Mouse (Mus musculus) embryonic facial prominence, embryonic 15.5 days (tissue): ENCODE results near the gene Gm26602. TPM values are rescaled to one million over a fixed set of nuclear protein-coding genes. Genes with fewer than 3 reads are reported as not detected.

Experiments
- ATAC-seq: fragments of 200-750 bp; cut with Nextera tagmentation; 2 replicates; pipeline ENCODE4 v1.8.0; 2017; ENCODE audit warnings: low read depth, moderate TSS enrichment; ENCODE audit not compliant: insufficient number of reproducible peaks, low FRiP score, low TSS enrichment
- H3K27ac ChIP-seq: fragments of 300-500 bp; sonication (generic); replicated peaks from 2 replicates; pipeline ENCODE4 v1.5.1; 2015; ENCODE audit warnings: mild to moderate bottlenecking, inconsistent platforms
- H3K27me3 ChIP-seq: fragments of 300-500 bp; sonication (generic); 2 replicates; pipeline ENCODE4 v1.6.1; 2015; ENCODE audit warnings: inconsistent platforms
- H3K36me3 ChIP-seq: fragments of 300-500 bp; sonication (generic); 2 replicates; pipeline ENCODE4 v1.6.1; 2015; ENCODE audit warnings: mild to moderate bottlenecking, inconsistent platforms
- H3K4me1 ChIP-seq: fragments of 300-500 bp; sonication (generic); 2 replicates; pipeline ENCODE4 v1.6.1; 2015; ENCODE audit warnings: inconsistent platforms
- H3K4me2 ChIP-seq: fragments of 300-500 bp; sonication (generic); replicated peaks from 2 replicates; pipeline ENCODE4 v1.6.1; 2015; ENCODE audit warnings: mild to moderate bottlenecking, inconsistent platforms
- H3K4me3 ChIP-seq: fragments of 300-500 bp; sonication (generic); replicated peaks from 2 replicates; pipeline ENCODE4 v1.5.1; 2015; ENCODE audit warnings: mild to moderate bottlenecking, inconsistent platforms
- H3K9ac ChIP-seq: fragments of 300-500 bp; sonication (generic); 2 replicates; pipeline ENCODE4 v1.6.1; 2015; ENCODE audit warnings: inconsistent platforms
- H3K9me3 ChIP-seq: fragments of 300-500 bp; sonication (generic); replicated peaks from 2 replicates; pipeline ENCODE4 v1.6.1; 2016; ENCODE audit warnings: inconsistent platforms
- WGBS: fragments of 180-500 bp; shearing (Covaris S2); methylation state at CpG from one replicate; pipeline ENCODE4 v1.1.7; 2015; 5-methylcytosine and 5-hydroxymethylcytosine counted together
- polyA plus RNA-seq: library from polyadenylated mRNA; unstranded; fragments of >200 nt; fragmentation: Nextera tagmentation; extraction: Ambion mirVana; gene quantifications from 2 replicates; pipeline ENCODE4 v1.2.1, GENCODE M21; 2015

The Gm26602 gene
- polyA plus RNA-seq, 1 experiment from 2014 or later = 5.2 TPM

GRCm38 (mm10) chr10:79908167-79909091 lies 2.2 kb upstream of the Gm26602 start, which contains the start of gene Med16:
Med16 (minus strand) TSS chr10:79908923.
- Histone ChIP-seq H3K27me3 (no peaks in the 10 kb centered on the region), H3K9me3 (no peaks in the 10 kb centered on the region), H3K4me3 (peak within 1 kb of the TSS; percentile 91), H3K9ac (peak within 1 kb of the TSS; percentile 90), H3K36me3 (peaks cover 50% of the 10 kb centered on the region), H3K4me2 (peak within 1 kb of the TSS; percentile 46), H3K27ac (peak within 1 kb of the TSS; percentile 99), H3K4me1 (peaks cover 26% of the 10 kb centered on the region)
- peak; percentile 95 for ATAC-seq
- 1% methylated on average over 52 of the region's 52 CpGs for WGBS

GRCm38 (mm10) chr10:79909092-79909922 lies 1.3 kb upstream of the Gm26602 start:
- 23% methylated on average over 14 of the region's 14 CpGs for WGBS
- H3K4me3 ChIP-seq = peak overlapping the region; percentile 91
- H3K9me3 ChIP-seq = no peaks in the 10 kb centered on the region
- H3K9ac ChIP-seq = no peak overlapping the region
- H3K4me2 ChIP-seq = peak overlapping the region; percentile 46
- peaks cover 27% of the 10 kb centered on the region for H3K4me1 ChIP-seq
- H3K36me3 ChIP-seq = peaks cover 45% of the 10 kb centered on the region
- H3K27me3 ChIP-seq = no peaks in the 10 kb centered on the region
- ATAC-seq = peak; percentile 72
- H3K27ac ChIP-seq = peak overlapping the region; percentile 99

GRCm38 (mm10) chr10:79912412-79912811 lies 1.8 kb downstream of the Gm26602 start:
- Histone ChIP-seq H3K4me2 (no peak overlapping the region), H3K27me3 (peaks cover under 1% of the 10 kb centered on the region; the same call in 1 of the 2 replicates), H3K4me1 (peaks cover 49% of the 10 kb centered on the region), H3K9ac (no peak overlapping the region), H3K36me3 (peaks cover 18% of the 10 kb centered on the region), H3K27ac (no peak overlapping the region), H3K9me3 (no peaks in the 10 kb centered on the region), H3K4me3 (no peak overlapping the region)
- 64% methylated on average over 20 of the region's 20 CpGs for WGBS
- ATAC-seq = no peak

DNA sequence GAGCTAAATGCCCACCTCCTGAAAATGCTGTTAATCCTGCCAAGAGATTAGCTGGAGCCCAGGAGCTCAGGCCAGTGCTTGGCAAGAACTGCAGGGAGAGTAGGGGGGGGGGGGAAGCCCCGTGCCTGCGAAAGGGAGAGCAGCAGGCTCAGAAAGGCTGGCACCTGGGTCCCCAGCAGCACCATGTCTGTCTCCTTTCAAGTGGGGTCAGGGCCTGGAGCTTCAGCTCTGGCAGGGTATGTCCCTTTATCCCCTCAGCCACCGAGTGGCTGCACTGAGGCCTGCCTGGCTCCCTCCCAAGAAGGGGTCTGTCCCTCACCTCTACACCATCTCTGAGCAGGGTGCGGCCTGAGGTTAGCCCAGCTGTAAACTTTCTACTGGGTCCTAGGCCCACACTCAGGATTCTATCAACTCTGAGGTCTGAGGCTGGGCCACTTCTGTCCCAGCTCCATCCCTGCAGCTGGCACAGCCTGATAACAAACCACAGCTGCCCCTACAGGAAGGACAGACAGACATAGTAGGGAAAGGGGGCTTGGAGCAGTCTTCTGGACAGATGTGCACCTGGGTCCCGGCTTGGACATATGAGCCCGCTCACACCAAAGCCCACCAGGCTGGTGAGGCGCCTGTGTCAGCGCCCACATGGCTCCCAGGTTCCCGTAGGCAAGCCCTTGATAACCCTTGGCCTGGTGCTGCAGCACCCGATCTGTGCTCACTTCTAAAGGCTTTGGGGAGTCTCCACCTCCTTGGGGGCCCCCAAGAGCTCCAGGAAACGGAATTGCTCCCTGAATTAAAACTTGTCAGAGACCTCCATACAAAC lies 3.7 kb downstream of the Gm26602 start:
- no peak overlapping the region for H3K27ac ChIP-seq
- ATAC-seq = no peak
- H3K4me1 ChIP-seq = peaks cover 58% of the 10 kb centered on the region
- H3K9ac ChIP-seq = peak overlapping the region; percentile 0; the same call in 1 of the 2 replicates
- peaks cover 20% of the 10 kb centered on the region for H3K27me3 ChIP-seq
- no peak overlapping the region for H3K4me2 ChIP-seq
- no peaks in the 10 kb centered on the region for H3K9me3 ChIP-seq
- H3K4me3 ChIP-seq = no peak overlapping the region
- peaks cover 18% of the 10 kb centered on the region for H3K36me3 ChIP-seq
- 69% methylated on average over 11 of the region's 11 CpGs for WGBS

GRCm38 (mm10) chr10:79914948-79915596 lies 4.4 kb downstream of the Gm26602 start:
- no peak for ATAC-seq
- WGBS = 56% methylated on average over 7 of the region's 7 CpGs
- peak overlapping the region; percentile 34; the same call in 1 of the 2 replicates for H3K27ac ChIP-seq

GRCm38 (mm10) chr10:79916081-79916480 lies 5.4 kb downstream of the Gm26602 start:
- ATAC-seq = no peak
- H3K27ac ChIP-seq = peak overlapping the region; percentile 82; the same call in 1 of the 2 replicates
- H3K27me3 ChIP-seq = peaks cover 37% of the 10 kb centered on the region
- peaks cover 12% of the 10 kb centered on the region for H3K36me3 ChIP-seq
- peak overlapping the region; percentile 91 for H3K4me2 ChIP-seq
- peak overlapping the region; percentile 99 for H3K9ac ChIP-seq
- H3K4me3 ChIP-seq = peak overlapping the region; percentile 87
- 11% methylated on average over 8 of the region's 8 CpGs for WGBS
- peaks cover 68% of the 10 kb centered on the region for H3K4me1 ChIP-seq
- no peaks in the 10 kb centered on the region for H3K9me3 ChIP-seq

More at GRCm38 (mm10) chr10:79914948-79915596, 4.4 kb downstream of the Gm26602 start:
- Histone ChIP-seq H3K4me2 (peak overlapping the region; percentile 91; the same call in 1 of the 2 replicates), H3K27me3 (peaks cover 27% of the 10 kb centered on the region), H3K4me1 (peaks cover 57% of the 10 kb centered on the region), H3K9me3 (no peaks in the 10 kb centered on the region), H3K9ac (peak overlapping the region; percentile 0; the same call in 1 of the 2 replicates), H3K4me3 (no peak overlapping the region), H3K36me3 (peaks cover 18% of the 10 kb centered on the region)

DNA sequence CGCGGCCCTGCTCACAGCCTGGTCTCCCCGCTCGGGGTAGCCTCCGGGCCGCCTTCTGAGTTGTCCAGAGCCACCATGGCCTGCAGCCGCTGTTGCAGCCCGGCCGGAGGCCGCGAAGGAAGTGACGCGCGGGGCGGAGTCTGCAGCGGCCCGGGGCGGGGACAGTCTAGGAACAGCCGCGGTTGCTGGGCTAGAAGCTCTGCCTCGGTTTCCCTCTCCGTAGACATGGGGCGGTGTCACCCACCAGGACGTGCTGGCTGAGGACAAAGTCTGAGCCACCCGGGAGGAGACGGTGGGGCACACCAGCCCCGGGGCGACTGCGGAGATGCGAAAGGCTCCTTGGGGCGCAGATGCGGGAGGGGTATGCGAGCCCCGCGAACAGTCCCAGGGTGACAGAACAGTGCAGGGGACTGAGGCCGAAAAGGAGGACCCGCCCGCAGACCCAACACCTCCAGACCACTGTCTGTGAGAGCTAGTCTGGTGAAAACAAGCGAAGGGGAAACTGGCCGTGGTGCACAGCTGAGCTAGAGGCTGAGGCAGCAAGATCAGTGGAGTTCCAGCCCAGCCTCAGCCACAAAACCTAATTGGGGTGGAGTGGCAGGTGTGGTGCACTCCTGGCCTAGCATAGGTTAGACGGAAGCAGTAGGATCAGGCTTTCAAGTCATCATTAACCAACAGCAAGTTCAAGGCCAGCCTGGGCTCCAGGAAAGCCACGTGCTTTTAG lies 6.3 kb downstream of the Gm26602 start, which contains the start of gene Kiss1r:
TSS of gene Kiss1r (plus strand) at position 164 of the 724 bp plus-strand sequence.
- peaks cover 4% of the 10 kb centered on the region for H3K36me3 ChIP-seq
- 2% methylated on average over 42 of the region's 42 CpGs for WGBS
- H3K27me3 ChIP-seq = peaks cover 46% of the 10 kb centered on the region
- peak within 1 kb of the TSS; percentile 91 for H3K4me2 ChIP-seq
- peak within 1 kb of the TSS; percentile 82 for H3K27ac ChIP-seq
- no peaks in the 10 kb centered on the region for H3K9me3 ChIP-seq
- peak; percentile 84 for ATAC-seq
- peaks cover 76% of the 10 kb centered on the region for H3K4me1 ChIP-seq
- H3K9ac ChIP-seq = peak within 1 kb of the TSS; percentile 99
- peak within 1 kb of the TSS; percentile 87 for H3K4me3 ChIP-seq

GRCm38 (mm10) chr10:79917532-79918100 lies 7.0 kb downstream of the Gm26602 start:
- Histone ChIP-seq H3K27me3 (peaks cover 52% of the 10 kb centered on the region), H3K27ac (no peak overlapping the region), H3K9me3 (no peaks in the 10 kb centered on the region), H3K4me1 (peaks cover 71% of the 10 kb centered on the region), H3K36me3 (no peaks in the 10 kb centered on the region), H3K4me3 (peak overlapping the region; percentile 87), H3K4me2 (peak overlapping the region; percentile 91), H3K9ac (0 out of 2 replicates have a peak overlapping the region, but pooled peaks have one; percentile 99)
- no peak for ATAC-seq
- 61% methylated on average over 5 of the region's 5 CpGs for WGBS

GRCm38 (mm10) chr10:79918231-79919078 lies 7.8 kb downstream of the Gm26602 start:
- no peak for ATAC-seq
- H3K27me3 ChIP-seq = peaks cover 61% of the 10 kb centered on the region
- H3K36me3 ChIP-seq = no peaks in the 10 kb centered on the region
- H3K27ac ChIP-seq = no peak overlapping the region
- no peaks in the 10 kb centered on the region for H3K9me3 ChIP-seq
- peaks cover 66% of the 10 kb centered on the region for H3K4me1 ChIP-seq
- H3K4me2 ChIP-seq = peak overlapping the region; percentile 16
- H3K9ac ChIP-seq = no peak overlapping the region; the same call in 1 of the 2 replicates
- WGBS = 7% methylated on average over 34 of the region's 35 CpGs
- peak overlapping the region; percentile 18 for H3K4me3 ChIP-seq
